Mouse (Mus musculus) thymus, adult 2 months (tissue): ENCODE results near the gene Papolb. TPM values are rescaled to one million over a fixed set of nuclear protein-coding genes. Genes with fewer than 3 reads are reported as not detected.

Experiments used
- DNase-seq: peaks from one replicate; pipeline ENCODE4 v3.0.0; 2021
- H3K27ac ChIP-seq: fragments of 200-500 bp; 2 replicates; pipeline ENCODE4 v1.5.1; 2012; ENCODE audit warnings: low read length, control low read depth; ENCODE audit not compliant: control insufficient read depth, insufficient read depth
- H3K27me3 ChIP-seq: fragments of 200-500 bp; 2 replicates; pipeline ENCODE4 v1.6.1; 2012; ENCODE audit warnings: mild to moderate bottlenecking, low read length, moderate library complexity, mixed read lengths; ENCODE audit not compliant: control insufficient read depth, insufficient read depth
- H3K36me3 ChIP-seq: fragments of 200-500 bp; 2 replicates; pipeline ENCODE4 v1.6.1; 2012; ENCODE audit warnings: mild to moderate bottlenecking, low read length, moderate library complexity; ENCODE audit not compliant: control insufficient read depth, insufficient read depth
- H3K4me1 ChIP-seq: fragments of 200-500 bp; replicated peaks from 2 replicates; pipeline ENCODE4 v1.6.1; 2012; ENCODE audit warnings: low read length; ENCODE audit not compliant: control insufficient read depth, insufficient read depth
- H3K4me3 ChIP-seq: fragments of 200-500 bp; 2 replicates; pipeline ENCODE4 v1.5.1; 2012; ENCODE audit warnings: mild to moderate bottlenecking, low read length, control low read depth, moderate library complexity; ENCODE audit not compliant: control insufficient read depth, insufficient read depth
- CTCF ChIP-seq: fragments of 200-500 bp; IDR thresholded peaks from 2 replicates; pipeline ENCODE4 v1.5.1; 2012; ENCODE audit warnings: mild to moderate bottlenecking, control low read depth, low read length, moderate library complexity, borderline replicate concordance; ENCODE audit not compliant: control insufficient read depth, poor library complexity, insufficient read depth; ENCODE audit errors: extremely low read depth
- POLR2A ChIP-seq: fragments of 200-500 bp; IDR thresholded peaks from 2 replicates; pipeline ENCODE4 v1.6.1; 2012; ENCODE audit warnings: mild to moderate bottlenecking, low read length, control low read depth, moderate library complexity; ENCODE audit not compliant: control insufficient read depth, poor library complexity, insufficient read depth; ENCODE audit errors: extremely low read depth
- WGBS: fragments of 180-500 bp; shearing (Covaris S2); methylation state at CpG from one replicate; pipeline ENCODE4 v1.1.7; 2018; 5-methylcytosine and 5-hydroxymethylcytosine counted together
- polyA plus RNA-seq: library from polyadenylated mRNA; depleted of rRNA; stranded (reverse); fragments of >200 nt; gene quantifications from 2 replicates; pipeline ENCODE4 v1.2.3, GENCODE M21; 2012

The Papolb gene
- polyA plus RNA-seq, 1 experiment: 0.04 TPM

DNA sequence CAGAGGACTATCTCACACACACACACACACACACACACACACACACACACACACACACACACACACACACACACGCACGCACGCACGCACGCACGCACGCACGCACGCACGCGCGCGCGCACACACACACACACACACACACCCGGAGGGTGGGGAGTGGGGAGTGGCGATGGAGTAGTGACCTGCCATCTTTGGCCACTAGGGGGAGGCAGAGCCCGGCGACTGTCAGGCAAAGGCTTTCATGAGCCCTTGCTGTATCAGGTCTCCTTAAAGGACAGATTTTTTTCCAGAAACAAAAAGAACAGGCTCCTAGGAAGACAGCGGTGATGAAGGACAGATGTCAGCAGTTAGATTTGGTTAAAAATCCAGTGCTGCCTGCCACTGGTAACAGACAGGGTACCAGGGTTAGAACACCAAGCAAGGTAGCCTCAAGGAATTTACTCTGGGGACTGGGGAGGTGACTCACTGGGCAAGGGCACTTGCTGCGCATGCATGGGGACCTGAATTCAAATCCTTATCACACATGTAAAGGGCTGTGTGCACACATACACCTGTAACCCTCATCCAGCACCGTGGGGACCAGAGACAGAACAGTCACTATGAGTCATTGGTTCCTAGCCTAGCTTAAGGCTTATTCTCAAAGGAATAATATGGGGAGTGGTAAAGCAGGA is 27.7 kb upstream of the Papolb start:
- WGBS: 56% methylated on average over 17 of the region's 21 CpGs
- no peaks in the 10 kb centered on the region for H3K27me3 ChIP-seq
- TF ChIP-seq POLR2A (no peak), CTCF (peak; percentile 68; the same call in 1 of the 2 replicates)
- H3K4me1 ChIP-seq: no peaks in the 10 kb centered on the region
- peak; percentile 57 for DNase-seq
- H3K4me3 ChIP-seq: no peak overlapping the region
- no peak overlapping the region for H3K27ac ChIP-seq
- no peaks in the 10 kb centered on the region for H3K36me3 ChIP-seq

DNA sequence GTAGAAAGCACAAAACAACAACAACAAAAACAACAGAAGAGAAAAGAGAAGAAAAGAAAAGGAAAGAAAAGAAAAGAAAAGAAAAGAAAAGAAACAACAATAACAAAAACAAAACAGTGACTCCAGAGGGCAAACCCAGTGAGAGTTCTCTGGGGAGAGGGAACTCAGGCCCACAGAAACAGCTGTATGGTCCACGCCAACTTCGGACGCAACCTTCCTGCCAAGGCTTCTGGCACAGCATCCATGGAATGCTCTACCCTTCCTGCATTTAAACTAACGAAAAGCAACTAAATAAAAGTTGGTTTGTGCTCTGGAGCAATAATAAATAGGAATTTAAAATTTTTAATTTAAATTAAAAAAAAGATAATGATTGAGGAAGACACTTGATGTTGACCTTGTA is 26.8 kb upstream of the Papolb start:
- WGBS: 95% methylated on average over 4 of the region's 4 CpGs
- TF ChIP-seq CTCF: no peak
- no peak for TF ChIP-seq POLR2A
- no peak for DNase-seq

GRCm38 (mm10) chr5:142555866-142556265 is 26.0 kb upstream of the Papolb start:
- Histone ChIP-seq H3K27ac (no peak overlapping the region), H3K27me3 (peaks cover 5% of the 10 kb centered on the region; the same call in 1 of the 2 replicates), H3K36me3 (no peaks in the 10 kb centered on the region), H3K4me1 (peaks cover 4% of the 10 kb centered on the region; the same call in 1 of the 2 replicates), H3K4me3 (no peak overlapping the region)
- 75% methylated on average over 5 of the region's 5 CpGs for WGBS
- no peak for TF ChIP-seq POLR2A
- no peak for TF ChIP-seq CTCF
- DNase-seq: no peak

More for the DNA sequence above, 26.8 kb upstream of the Papolb start:
- H3K27me3 ChIP-seq: no peaks in the 10 kb centered on the region
- no peaks in the 10 kb centered on the region for H3K36me3 ChIP-seq
- no peak overlapping the region for H3K4me3 ChIP-seq
- no peak overlapping the region for H3K27ac ChIP-seq
- no peaks in the 10 kb centered on the region for H3K4me1 ChIP-seq

- peak; percentile 37 for DNase-seq
- 6% methylated on average over 69 of the region's 80 CpGs for WGBS
These were observed 21.1 kb upstream of the Papolb start, which contains the start of gene Radil for GRCm38 (mm10) chr5:142550706-142551652. Radil (minus strand) TSS chr5:142551098.

GRCm38 (mm10) chr5:142549961-142550705 is 20.3 kb upstream of the Papolb start:
- no peak overlapping the region for H3K4me3 ChIP-seq
- no peak overlapping the region for H3K27ac ChIP-seq
- peaks cover 10% of the 10 kb centered on the region; the same call in 1 of the 2 replicates for H3K27me3 ChIP-seq
- TF ChIP-seq CTCF (no peak), POLR2A (no peak)
- no peaks in the 10 kb centered on the region for H3K36me3 ChIP-seq
- no peak for DNase-seq
- H3K4me1 ChIP-seq: peaks cover 7% of the 10 kb centered on the region
- 19% methylated on average over 31 of the region's 31 CpGs for WGBS

More at GRCm38 (mm10) chr5:142550706-142551652, 21.1 kb upstream of the Papolb start, which contains the start of gene Radil:
- Histone ChIP-seq H3K27ac (no peak within 1 kb of the TSS), H3K36me3 (no peaks in the 10 kb centered on the region), H3K4me1 (peaks cover 7% of the 10 kb centered on the region), H3K4me3 (peak within 1 kb of the TSS; percentile 20), H3K27me3 (peaks cover 10% of the 10 kb centered on the region; the same call in 1 of the 2 replicates)
- TF ChIP-seq POLR2A (no peak), CTCF (no peak)

- Histone ChIP-seq H3K4me3 (no peak overlapping the region), H3K27ac (no peak overlapping the region)
- DNase-seq: no peak
These were observed 19.6 kb upstream of the Papolb start for GRCm38 (mm10) chr5:142549441-142549840.

More at GRCm38 (mm10) chr5:142549441-142549840, 19.6 kb upstream of the Papolb start:
- H3K27me3 ChIP-seq: peaks cover 10% of the 10 kb centered on the region; the same call in 1 of the 2 replicates
- WGBS: 81% methylated on average over 9 of the region's 9 CpGs
- no peaks in the 10 kb centered on the region for H3K36me3 ChIP-seq
- H3K4me1 ChIP-seq: peaks cover 7% of the 10 kb centered on the region
- TF ChIP-seq CTCF (no peak), POLR2A (no peak)
